Mouse (Mus musculus): ENCODE data around the gene Ubald2. TPM values are rescaled to one million over a fixed set of nuclear protein-coding genes. Genes with fewer than 3 reads are reported as not detected.

Gene Ubald2
- polyA plus RNA-seq, 1 experiment from 2014 or later: 78.5 TPM

DNA sequence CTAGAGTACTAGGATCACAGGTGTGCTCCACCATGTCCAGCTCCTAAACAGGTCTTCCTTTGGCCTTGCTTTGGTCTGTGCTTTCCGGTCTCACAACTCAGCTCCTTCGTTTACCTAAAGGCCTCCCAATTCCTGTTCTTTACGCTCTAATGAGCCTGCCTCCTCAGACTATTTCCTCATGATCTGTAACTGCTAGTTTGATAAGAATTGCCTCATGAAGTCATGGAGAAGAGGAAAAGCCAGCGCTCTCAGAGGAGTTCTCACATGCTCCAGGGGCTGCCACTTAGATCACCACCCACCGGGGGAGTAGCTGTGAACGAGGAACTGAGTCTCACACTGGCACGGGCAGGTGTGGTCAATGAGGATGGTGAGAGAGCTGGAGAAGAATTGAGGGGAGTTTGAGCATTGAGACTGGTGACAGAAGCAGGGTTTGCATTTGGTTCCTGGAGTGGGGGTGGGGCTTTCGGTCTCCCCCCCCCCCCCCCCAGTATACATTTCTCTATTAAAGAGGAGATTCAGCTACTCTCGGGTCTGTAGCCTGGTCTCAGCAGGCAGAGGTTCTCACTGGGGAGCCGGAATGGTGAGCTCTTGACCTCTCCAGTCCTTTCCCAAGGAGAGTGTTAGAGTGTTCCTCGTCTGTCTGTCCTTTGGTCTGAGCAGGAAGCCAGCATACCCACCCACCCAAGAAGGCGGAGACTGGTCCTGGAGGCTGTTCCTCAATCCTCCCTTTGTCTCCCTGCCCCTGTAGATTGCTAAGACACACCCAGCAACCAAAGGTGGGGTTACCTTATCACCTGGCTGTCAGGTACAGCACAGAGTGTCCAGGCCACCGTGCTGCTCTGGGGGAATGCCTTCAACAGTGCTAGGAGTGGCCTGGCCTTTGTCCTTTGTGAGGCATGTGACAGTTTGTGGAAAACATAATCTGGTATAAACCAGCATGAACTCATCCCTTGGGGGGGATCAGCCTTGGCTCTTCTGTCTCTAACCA is 4.7 kb upstream of the Ubald2 start:
- 38% methylated on average over 12 of the region's 13 CpGs for WGBS

DNA sequence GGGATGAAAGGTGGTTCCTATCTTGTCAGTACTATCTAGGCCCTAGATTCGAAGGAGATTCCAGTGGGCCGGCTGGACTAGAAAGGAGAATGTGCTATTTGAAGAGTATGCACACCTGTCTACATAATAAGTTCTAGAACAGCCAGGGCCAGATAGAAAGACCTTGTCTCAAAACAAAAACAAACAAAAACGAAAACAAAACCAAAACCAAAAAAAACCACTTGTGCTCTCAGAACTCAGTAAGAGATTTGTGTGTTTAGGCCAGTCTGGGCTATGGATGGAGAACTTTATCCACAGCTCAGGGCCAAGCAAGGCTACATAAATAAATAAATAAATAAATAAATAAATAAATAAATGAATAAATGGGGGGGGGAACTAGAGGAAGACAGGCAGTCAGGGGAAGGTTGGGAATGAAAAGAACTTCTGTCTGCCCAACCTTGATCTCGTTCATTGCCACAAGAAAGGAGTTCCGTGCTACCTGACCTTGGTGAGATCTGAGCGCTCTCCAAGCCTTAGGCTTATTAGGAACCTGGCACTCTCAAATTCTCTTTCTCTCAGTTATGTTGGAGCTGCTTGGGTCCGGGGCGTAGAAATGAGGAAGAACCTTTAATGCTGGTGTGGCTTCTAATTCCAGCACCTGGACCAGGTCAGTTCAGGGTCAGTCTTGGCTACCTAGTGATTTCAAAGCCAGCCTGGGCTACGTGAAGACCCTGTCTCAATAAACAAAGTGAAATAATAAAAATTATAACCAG is 3.9 kb upstream of the Ubald2 start:
- H3K4me2 ChIP-seq (ENCODE audit: low read length): peak overlapping the region; percentile 20; the same call in 1 of the 2 replicates
- H3K36me3 ChIP-seq (ENCODE audit: control insufficient read depth, insufficient read depth, low read length): no peaks in the 10 kb centered on the region
- 74% methylated on average over 9 of the region's 9 CpGs for WGBS
- H3K9ac ChIP-seq (ENCODE audit: low read length): no peak overlapping the region
- ATAC-seq (replicated peaks; ENCODE audit: low FRiP score, low TSS enrichment, low read depth) (no peak), DNase-seq (ENCODE audit: low spot score) (no peak)
- H3K4me1 ChIP-seq (replicated peaks; ENCODE audit: control insufficient read depth, insufficient read depth, low read length): peaks cover 17% of the 10 kb centered on the region
- H3K27me3 ChIP-seq (replicated peaks; ENCODE audit: control insufficient read depth, insufficient read depth, low read length): no peaks in the 10 kb centered on the region
- no peaks in the 10 kb centered on the region for H3K9me3 ChIP-seq (ENCODE audit: control insufficient read depth, low read length)
- no peak overlapping the region for H3K4me3 ChIP-seq (ENCODE audit: low read depth, low read length)
- peak overlapping the region; percentile 79 for H3K27ac ChIP-seq (ENCODE audit: low read depth)

More for the DNA sequence above, 4.7 kb upstream of the Ubald2 start:
- ATAC-seq (replicated peaks; ENCODE audit: low FRiP score, low TSS enrichment, low read depth) (peak; percentile 69), DNase-seq (ENCODE audit: low spot score) (no peak)
- no peaks in the 10 kb centered on the region for H3K36me3 ChIP-seq (ENCODE audit: control insufficient read depth, insufficient read depth, low read length)
- peak overlapping the region; percentile 86 for H3K27ac ChIP-seq (ENCODE audit: low read depth)
- H3K27me3 ChIP-seq (replicated peaks; ENCODE audit: control insufficient read depth, insufficient read depth, low read length): no peaks in the 10 kb centered on the region
- no peak overlapping the region for H3K4me3 ChIP-seq (ENCODE audit: low read depth, low read length)
- peaks cover 17% of the 10 kb centered on the region for H3K4me1 ChIP-seq (replicated peaks; ENCODE audit: control insufficient read depth, insufficient read depth, low read length)
- H3K9me3 ChIP-seq (ENCODE audit: control insufficient read depth, low read length): no peaks in the 10 kb centered on the region
- H3K9ac ChIP-seq (ENCODE audit: low read length): no peak overlapping the region
- no peak overlapping the region for H3K4me2 ChIP-seq (ENCODE audit: low read length)

- ATAC-seq (replicated peaks; ENCODE audit: low FRiP score, low TSS enrichment, low read depth) (no peak; the same call in 1 of the 2 replicates), DNase-seq (ENCODE audit: low spot score) (no peak)
- Histone ChIP-seq H3K4me1 (replicated peaks; ENCODE audit: control insufficient read depth, insufficient read depth, low read length) (peaks cover 25% of the 10 kb centered on the region), H3K9ac (ENCODE audit: low read length) (0 out of 2 replicates have a peak overlapping the region, but pooled peaks have one; percentile 11), H3K4me3 (ENCODE audit: low read depth, low read length) (no peak overlapping the region), H3K9me3 (ENCODE audit: control insufficient read depth, low read length) (no peaks in the 10 kb centered on the region), H3K27ac (ENCODE audit: low read depth) (peak overlapping the region; percentile 79), H3K4me2 (ENCODE audit: low read length) (peak overlapping the region; percentile 20; the same call in 1 of the 2 replicates), H3K27me3 (replicated peaks; ENCODE audit: control insufficient read depth, insufficient read depth, low read length) (no peaks in the 10 kb centered on the region), H3K36me3 (ENCODE audit: control insufficient read depth, insufficient read depth, low read length) (peaks cover 2% of the 10 kb centered on the region; the same call in 1 of the 2 replicates)
- WGBS: 36% methylated on average over 22 of the region's 22 CpGs
Observed at GRCm38 (mm10) chr11:116430723-116431427, 3.0 kb upstream of the Ubald2 start.

DNA sequence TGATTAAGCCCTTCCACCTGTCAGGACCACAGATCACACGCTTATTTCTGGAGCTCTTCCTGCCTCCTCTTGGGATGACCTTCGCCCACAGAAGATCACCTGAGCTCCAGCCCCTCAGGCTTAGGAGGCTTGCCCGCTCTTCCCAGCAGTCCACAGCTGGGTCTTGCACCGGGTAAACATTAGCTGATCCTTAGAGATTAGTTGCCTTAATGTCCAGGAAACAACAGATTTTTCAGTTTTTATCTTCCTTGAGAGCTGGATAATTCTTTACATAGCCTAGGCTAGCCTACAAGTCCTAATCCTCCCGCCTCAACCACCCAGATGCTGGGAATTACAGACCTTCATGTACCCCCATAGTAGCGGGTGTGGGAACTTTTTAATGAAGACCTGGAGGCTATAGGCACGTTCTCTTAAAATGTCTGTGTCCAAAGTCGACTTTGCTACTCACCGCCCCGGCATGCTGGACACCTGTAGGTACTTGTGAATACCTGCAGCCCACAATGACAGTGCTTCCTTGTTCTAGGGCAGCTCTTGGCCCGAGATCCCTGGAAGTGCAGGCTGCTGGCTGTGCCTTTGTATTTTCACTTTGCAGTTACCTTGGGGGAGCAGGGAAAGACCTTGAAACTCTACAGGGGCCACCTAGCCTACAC is 2.3 kb upstream of the Ubald2 start:
- H3K4me2 ChIP-seq (ENCODE audit: low read length): peak overlapping the region; percentile 20; the same call in 1 of the 2 replicates
- 45% methylated on average over 11 of the region's 11 CpGs for WGBS
- 0 out of 2 replicates have a peak overlapping the region, but pooled peaks have one; percentile 11 for H3K9ac ChIP-seq (ENCODE audit: low read length)

DNA sequence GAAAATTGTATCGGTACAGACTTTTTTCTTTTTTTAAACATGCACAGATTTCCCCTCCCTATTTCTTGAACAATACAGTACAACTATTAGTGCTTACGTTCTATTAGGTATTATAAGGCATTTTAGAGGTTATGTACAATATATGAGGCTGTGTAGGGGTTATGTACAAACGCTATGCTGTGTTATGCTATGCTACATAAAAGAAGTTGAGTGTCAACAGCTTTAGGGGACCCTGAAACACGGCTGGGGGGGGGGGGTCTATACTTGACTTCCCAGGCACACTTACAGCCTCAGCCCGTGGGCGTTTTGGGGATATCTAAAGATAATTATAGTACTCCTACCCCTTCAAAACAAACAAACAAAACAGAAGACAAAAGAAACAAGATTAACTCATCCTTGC is 1.8 kb upstream of the Ubald2 start:
- Histone ChIP-seq H3K4me1 (replicated peaks; ENCODE audit: control insufficient read depth, insufficient read depth, low read length) (peaks cover 37% of the 10 kb centered on the region), H3K9me3 (ENCODE audit: control insufficient read depth, low read length) (no peaks in the 10 kb centered on the region), H3K4me2 (ENCODE audit: low read length) (0 out of 2 replicates have a peak overlapping the region, but pooled peaks have one; percentile 9), H3K36me3 (ENCODE audit: control insufficient read depth, insufficient read depth, low read length) (peaks cover 14% of the 10 kb centered on the region), H3K4me3 (ENCODE audit: low read depth, low read length) (no peak overlapping the region), H3K9ac (ENCODE audit: low read length) (no peak overlapping the region), H3K27me3 (replicated peaks; ENCODE audit: control insufficient read depth, insufficient read depth, low read length) (no peaks in the 10 kb centered on the region), H3K27ac (ENCODE audit: low read depth) (peak overlapping the region; percentile 79)
- whole genome bisulfite sequencing: 61% methylated on average over 6 of the region's 6 CpGs
- DNase-seq (ENCODE audit: low spot score) (no peak), ATAC-seq (replicated peaks; ENCODE audit: low FRiP score, low TSS enrichment, low read depth) (no peak)

More for the DNA sequence above, 2.3 kb upstream of the Ubald2 start:
- H3K4me1 ChIP-seq (replicated peaks; ENCODE audit: control insufficient read depth, insufficient read depth, low read length): peaks cover 32% of the 10 kb centered on the region
- ATAC-seq (replicated peaks; ENCODE audit: low FRiP score, low TSS enrichment, low read depth): no peak; the same call in 1 of the 2 replicates
- peaks cover 9% of the 10 kb centered on the region for H3K36me3 ChIP-seq (ENCODE audit: control insufficient read depth, insufficient read depth, low read length)
- peak overlapping the region; percentile 79 for H3K27ac ChIP-seq (ENCODE audit: low read depth)
- no peaks in the 10 kb centered on the region for H3K27me3 ChIP-seq (replicated peaks; ENCODE audit: control insufficient read depth, insufficient read depth, low read length)
- H3K9me3 ChIP-seq (ENCODE audit: control insufficient read depth, low read length): no peaks in the 10 kb centered on the region
- no peak for DNase-seq (ENCODE audit: low spot score)
- no peak overlapping the region for H3K4me3 ChIP-seq (ENCODE audit: low read depth, low read length)

DNA sequence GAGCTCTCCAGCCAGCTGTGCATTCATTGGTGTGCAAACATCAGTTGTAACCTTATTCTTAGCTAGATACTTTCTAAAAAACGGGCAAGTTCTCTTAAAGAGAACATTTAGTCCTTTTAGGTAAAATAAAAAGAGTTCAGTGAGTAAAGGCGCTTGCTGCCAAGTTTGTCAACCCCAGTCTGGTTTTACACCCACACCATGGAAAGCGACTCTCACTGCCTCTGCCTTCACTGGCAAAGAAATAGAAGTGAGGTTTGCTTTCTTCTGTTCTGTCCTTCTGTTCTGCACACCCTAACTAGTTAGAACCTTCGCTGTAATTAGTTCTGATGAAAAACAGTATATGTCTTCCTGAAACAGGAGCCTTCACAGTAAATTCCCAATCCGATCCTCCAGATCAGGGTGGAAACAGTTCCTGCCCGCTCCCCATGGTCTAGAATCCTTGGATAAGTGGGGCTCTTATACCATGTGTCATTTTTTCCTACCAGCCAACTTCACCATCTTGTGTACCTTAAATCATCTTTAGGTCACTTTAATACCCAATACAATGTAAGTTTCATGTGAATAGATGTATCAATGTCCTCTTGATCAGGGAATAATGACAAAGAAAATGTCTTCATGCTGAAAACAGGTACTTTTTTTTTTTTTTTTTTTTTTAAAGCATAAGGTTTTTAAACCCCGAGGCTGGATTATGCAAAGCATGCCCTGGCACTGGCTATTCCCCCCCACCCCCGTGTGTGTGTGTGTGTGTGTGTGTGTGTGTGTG is 1.1 kb upstream of the Ubald2 start:
- Histone ChIP-seq H3K4me3 (ENCODE audit: low read depth, low read length) (no peak overlapping the region), H3K9me3 (ENCODE audit: control insufficient read depth, low read length) (no peaks in the 10 kb centered on the region), H3K27ac (ENCODE audit: low read depth) (peak overlapping the region; percentile 79), H3K4me2 (ENCODE audit: low read length) (peak overlapping the region; percentile 46; the same call in 1 of the 2 replicates), H3K27me3 (replicated peaks; ENCODE audit: control insufficient read depth, insufficient read depth, low read length) (no peaks in the 10 kb centered on the region), H3K9ac (ENCODE audit: low read length) (no peak overlapping the region), H3K36me3 (ENCODE audit: control insufficient read depth, insufficient read depth, low read length) (peaks cover 20% of the 10 kb centered on the region), H3K4me1 (replicated peaks; ENCODE audit: control insufficient read depth, insufficient read depth, low read length) (peaks cover 39% of the 10 kb centered on the region)
- DNase-seq (ENCODE audit: low spot score) (no peak), ATAC-seq (replicated peaks; ENCODE audit: low FRiP score, low TSS enrichment, low read depth) (no peak)
- 69% methylated on average over 8 of the region's 8 CpGs for WGBS

DNA sequence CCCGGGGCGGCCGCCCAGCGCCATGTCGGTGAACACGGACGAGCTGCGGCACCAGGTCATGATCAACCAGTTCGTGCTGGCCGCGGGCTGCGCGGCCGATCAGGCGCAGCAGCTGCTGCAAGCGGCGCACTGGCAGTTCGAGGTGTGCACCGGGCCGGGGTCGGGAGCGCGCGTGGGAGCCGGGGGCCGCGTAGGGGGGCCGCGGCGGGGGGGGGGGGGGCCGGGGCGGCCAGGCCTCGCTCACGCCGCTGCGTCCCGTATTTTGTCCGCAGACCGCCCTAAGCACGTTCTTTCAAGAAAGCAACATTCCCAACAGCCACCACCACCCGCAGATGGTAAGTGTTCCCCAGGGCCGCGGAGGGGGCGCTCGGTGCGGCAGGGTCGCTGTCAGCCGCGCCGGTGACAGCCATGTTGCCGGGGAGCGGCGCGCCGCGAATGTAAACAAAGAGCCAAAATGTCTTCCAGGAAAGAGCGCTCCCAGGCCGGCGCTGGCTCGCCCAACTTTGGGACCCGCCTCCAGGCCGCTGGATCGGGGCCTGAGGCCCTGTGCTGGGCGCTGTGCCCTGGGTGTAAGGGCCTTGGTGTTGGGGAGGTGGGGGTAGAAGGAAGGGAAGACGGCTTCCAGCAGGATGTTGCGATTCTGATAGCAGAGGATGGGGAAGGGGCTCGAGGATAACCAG is 533 bp downstream of the Ubald2 start:
- no peaks in the 10 kb centered on the region for H3K9me3 ChIP-seq (ENCODE audit: control insufficient read depth, low read length)
- H3K4me3 ChIP-seq (ENCODE audit: low read depth, low read length): peak overlapping the region; percentile 62
- H3K4me1 ChIP-seq (replicated peaks; ENCODE audit: control insufficient read depth, insufficient read depth, low read length): peaks cover 39% of the 10 kb centered on the region
- H3K4me2 ChIP-seq (ENCODE audit: low read length): peak overlapping the region; percentile 82
- WGBS: under 1% methylated on average over 55 of the region's 67 CpGs
- peak overlapping the region; percentile 90 for H3K27ac ChIP-seq (ENCODE audit: low read depth)
- peak overlapping the region; percentile 62 for H3K9ac ChIP-seq (ENCODE audit: low read length)
- DNase-seq (ENCODE audit: low spot score) (peak; percentile 88), ATAC-seq (replicated peaks; ENCODE audit: low FRiP score, low TSS enrichment, low read depth) (0 out of 2 replicates have a peak, but pooled peaks have one; percentile 7)
- H3K36me3 ChIP-seq (ENCODE audit: control insufficient read depth, insufficient read depth, low read length): peaks cover 29% of the 10 kb centered on the region
- H3K27me3 ChIP-seq (replicated peaks; ENCODE audit: control insufficient read depth, insufficient read depth, low read length): no peaks in the 10 kb centered on the region
